Mouse (Mus musculus) MEL (cell line): Measurements from ENCODE around the gene Tmem231. TPM values are rescaled to one million over a fixed set of nuclear protein-coding genes. Genes with fewer than 3 reads are reported as not detected.

Source experiments
- DNase-seq: peaks from one replicate; pipeline ENCODE4 v3.0.0; 2011; ENCODE audit warnings: low read depth, low spot score
- H3K27ac ChIP-seq: 2 replicates; pipeline ENCODE4 v1.5.1; 2012; ENCODE audit warnings: low read depth, mild to moderate bottlenecking, control low read depth, low read length, moderate library complexity; ENCODE audit not compliant: control insufficient read depth
- H3K27me3 ChIP-seq, 2 experiments: fragments of 150-350 bp in 1 of 2; sonication (generic) in 1 of 2; 2 replicates each; pipeline ENCODE4 v1.6.1; 2012; ENCODE audit warnings: low read length in 2 of 2, mild to moderate bottlenecking in 2 of 2, improper control_type of control experiment in 1 of 2, moderate library complexity in 1 of 2; ENCODE audit not compliant: insufficient read depth in 2 of 2, control insufficient read depth in 1 of 2
- H3K36me3 ChIP-seq, 2 experiments: 2 replicates each; pipeline ENCODE4 v1.6.1; 2012 to 2014; ENCODE audit warnings: low read length in 2 of 2, improper control_type of control experiment in 1 of 2, inconsistent platforms in 1 of 2, mild to moderate bottlenecking in 1 of 2; ENCODE audit not compliant: insufficient read depth in 2 of 2, control insufficient read depth in 1 of 2
- H3K4me1 ChIP-seq, 2 experiments: fragments of 150-350 bp in 1 of 2; sonication (generic) in 1 of 2; 2 replicates each; pipeline ENCODE4 v1.6.1; 2012; ENCODE audit warnings: low read length in 2 of 2, improper control_type of control experiment in 1 of 2, mild to moderate bottlenecking in 1 of 2; ENCODE audit not compliant: insufficient read depth in 2 of 2, control insufficient read depth in 1 of 2
- H3K4me3 ChIP-seq, 2 experiments: fragments of 150-350 bp in 1 of 2; sonication (generic) in 1 of 2; 2 replicates each; pipeline ENCODE4 v1.5.1; 2012; ENCODE audit warnings: low read depth in 2 of 2, low read length in 2 of 2, mild to moderate bottlenecking in 2 of 2, moderate library complexity in 2 of 2, control low read depth in 1 of 2, improper control_type of control experiment in 1 of 2; ENCODE audit not compliant: control insufficient read depth in 1 of 2, insufficient read depth in 1 of 2
- H3K79me2 ChIP-seq: 2 replicates; pipeline ENCODE4 v1.6.1; 2012; ENCODE audit warnings: mild to moderate bottlenecking, low read length, moderate library complexity; ENCODE audit not compliant: control insufficient read depth, poor library complexity, insufficient read depth
- H3K9ac ChIP-seq: 2 replicates; pipeline ENCODE4 v1.6.1; 2012; ENCODE audit warnings: low read depth, mild to moderate bottlenecking, control low read depth, low read length, moderate library complexity; ENCODE audit not compliant: control insufficient read depth, poor library complexity, severe bottlenecking
- H3K9me3 ChIP-seq: fragments of 150-350 bp; sonication (generic); replicated peaks from 2 replicates; pipeline ENCODE4 v1.6.1; 2012; ENCODE audit warnings: mild to moderate bottlenecking, low read length, improper control_type of control experiment, moderate library complexity; ENCODE audit not compliant: insufficient read depth
- BHLHE40 ChIP-seq: IDR thresholded peaks from 2 replicates; pipeline ENCODE4 v1.6.1; 2012; ENCODE audit warnings: low read depth, mild to moderate bottlenecking, inconsistent platforms, low read length, improper control_type of control experiment, borderline replicate concordance
- CHD1 ChIP-seq: IDR thresholded peaks from 2 replicates; pipeline ENCODE4 v1.6.1; 2012; ENCODE audit warnings: low read depth, mild to moderate bottlenecking, inconsistent platforms, low read length, improper control_type of control experiment
- CHD2 ChIP-seq: IDR thresholded peaks from 2 replicates; pipeline ENCODE4 v1.6.1; 2011; ENCODE audit warnings: low read length, improper control_type of control experiment
- CTCF ChIP-seq, 3 experiments: IDR thresholded peaks in 2 of 3; conservative IDR thresholded peaks in 1 of 3; 2 replicates each; pipeline ENCODE4 v1.5.1; 2011 to 2012; ENCODE audit warnings: low read length in 3 of 3, low read depth in 2 of 3, mild to moderate bottlenecking in 2 of 3, improper control_type of control experiment in 1 of 3, inconsistent platforms in 1 of 3, mixed read lengths in 1 of 3, moderate library complexity in 1 of 3; ENCODE audit not compliant: control insufficient read depth in 1 of 3, insufficient read depth in 1 of 3, poor library complexity in 1 of 3, severe bottlenecking in 1 of 3
- ELF1 ChIP-seq: IDR thresholded peaks from 2 replicates; pipeline ENCODE4 v1.6.1; 2014; ENCODE audit warnings: low read depth, mild to moderate bottlenecking, inconsistent platforms, low read length, improper control_type of control experiment, moderate library complexity
- EP300 ChIP-seq, 2 experiments: IDR thresholded peaks; 2 replicates each; pipeline ENCODE4 v1.6.1; 2011; ENCODE audit warnings: improper control_type of control experiment in 2 of 2, low read length in 2 of 2, low read depth in 1 of 2, mild to moderate bottlenecking in 1 of 2
- GABPA ChIP-seq: IDR thresholded peaks from 2 replicates; pipeline ENCODE4 v1.6.1; 2012; ENCODE audit warnings: low read depth, mild to moderate bottlenecking, inconsistent platforms, low read length, improper control_type of control experiment, moderate library complexity
- GATA1 ChIP-seq: IDR thresholded peaks from 2 replicates; pipeline ENCODE4 v1.6.1; 2011; ENCODE audit warnings: low read depth, low read length, improper control_type of control experiment
- JUND ChIP-seq: IDR thresholded peaks from 2 replicates; pipeline ENCODE4 v1.6.1; 2011; ENCODE audit warnings: low read depth, mild to moderate bottlenecking, improper control_type of control experiment, low read length
- KAT2A ChIP-seq: conservative IDR thresholded peaks from 2 replicates; pipeline ENCODE4 v1.6.1; 2012; ENCODE audit warnings: low read depth, low read length, improper control_type of control experiment, inconsistent platforms
- MAFK ChIP-seq: IDR thresholded peaks from 2 replicates; pipeline ENCODE4 v1.6.1; 2011; ENCODE audit warnings: low read depth, mild to moderate bottlenecking, low read length, improper control_type of control experiment, borderline replicate concordance
- MEF2A ChIP-seq: IDR thresholded peaks from 2 replicates; pipeline ENCODE4 v1.6.1; 2014; ENCODE audit warnings: low read depth, mild to moderate bottlenecking, inconsistent platforms, low read length, improper control_type of control experiment; ENCODE audit not compliant: poor library complexity, insufficient replicate concordance, severe bottlenecking; ENCODE audit errors: extremely low read depth
- MXI1 ChIP-seq: IDR thresholded peaks from 2 replicates; pipeline ENCODE4 v1.6.1; 2011; ENCODE audit warnings: mild to moderate bottlenecking, low read depth, low read length, improper control_type of control experiment
- MYB ChIP-seq: IDR thresholded peaks from 2 replicates; pipeline ENCODE4 v1.6.1; 2011; ENCODE audit warnings: mild to moderate bottlenecking, low read depth, low read length, improper control_type of control experiment
- NELFE ChIP-seq: IDR thresholded peaks from 2 replicates; pipeline ENCODE4 v1.6.1; 2011; ENCODE audit warnings: low read depth, low read length, improper control_type of control experiment
- NRF1 ChIP-seq: IDR thresholded peaks from 2 replicates; pipeline ENCODE4 v1.6.1; 2014; ENCODE audit warnings: low read depth, mild to moderate bottlenecking, inconsistent platforms, low read length, improper control_type of control experiment, moderate library complexity; ENCODE audit not compliant: poor library complexity, insufficient read depth, severe bottlenecking
- POLR2A ChIP-seq, 2 experiments: IDR thresholded peaks; 2 replicates each; pipeline ENCODE4 v1.6.1; 2011 to 2012; ENCODE audit warnings: low read length in 2 of 2, mild to moderate bottlenecking in 2 of 2, control low read depth in 1 of 2, improper control_type of control experiment in 1 of 2, low read depth in 1 of 2, moderate library complexity in 1 of 2; ENCODE audit not compliant: control insufficient read depth in 1 of 2, insufficient read depth in 1 of 2, poor library complexity in 1 of 2
- POLR2AphosphoS5 ChIP-seq: IDR thresholded peaks from 2 replicates; pipeline ENCODE4 v1.6.1; 2012; ENCODE audit warnings: low read depth, borderline replicate concordance, mild to moderate bottlenecking, inconsistent platforms, low read length, moderate library complexity, mixed read lengths
- RCOR1 ChIP-seq: IDR thresholded peaks from 2 replicates; pipeline ENCODE4 v1.6.1; 2012; ENCODE audit warnings: low read depth, mild to moderate bottlenecking, inconsistent platforms, low read length, improper control_type of control experiment
- SIN3A ChIP-seq: IDR thresholded peaks from 2 replicates; pipeline ENCODE4 v1.6.1; 2012; ENCODE audit warnings: low read length, improper control_type of control experiment, inconsistent platforms
- SMC3 ChIP-seq: IDR thresholded peaks from 2 replicates; pipeline ENCODE4 v1.6.1; 2011; ENCODE audit warnings: low read depth, low read length, improper control_type of control experiment
- TAL1 ChIP-seq: IDR thresholded peaks from 2 replicates; pipeline ENCODE4 v1.6.1; 2012; ENCODE audit warnings: mild to moderate bottlenecking, inconsistent platforms, low read length, moderate library complexity, mixed read lengths
- TBP ChIP-seq: IDR thresholded peaks from 2 replicates; pipeline ENCODE4 v1.8.0; 2011; ENCODE audit warnings: low read depth, low read length, improper control_type of control experiment
- TCF12 ChIP-seq: IDR thresholded peaks from 2 replicates; pipeline ENCODE4 v1.6.1; 2014; ENCODE audit warnings: low read depth, mild to moderate bottlenecking, inconsistent platforms, low read length, improper control_type of control experiment, moderate library complexity
- UBTF ChIP-seq: IDR thresholded peaks from 2 replicates; pipeline ENCODE4 v1.6.1; 2012; ENCODE audit warnings: low read depth, mild to moderate bottlenecking, inconsistent platforms, low read length, improper control_type of control experiment, moderate library complexity, borderline replicate concordance; ENCODE audit not compliant: insufficient read depth
- USF1 ChIP-seq: IDR thresholded peaks from 2 replicates; pipeline ENCODE4 v1.6.1; 2014; ENCODE audit warnings: low read depth, mild to moderate bottlenecking, inconsistent platforms, low read length, improper control_type of control experiment, moderate library complexity
- USF2 ChIP-seq, 2 experiments: IDR thresholded peaks; 2 replicates each; pipeline ENCODE4 v1.6.1; 2011 to 2012; ENCODE audit warnings: improper control_type of control experiment in 2 of 2, low read length in 2 of 2, borderline replicate concordance in 1 of 2, inconsistent platforms in 1 of 2, low read depth in 1 of 2, mild to moderate bottlenecking in 1 of 2; ENCODE audit not compliant: insufficient read depth in 1 of 2
- ZC3H11A ChIP-seq: IDR thresholded peaks from 2 replicates; pipeline ENCODE4 v1.6.1; 2012; ENCODE audit warnings: low read depth, mild to moderate bottlenecking, inconsistent platforms, low read length, improper control_type of control experiment
- ZKSCAN1 ChIP-seq: IDR thresholded peaks from 2 replicates; pipeline ENCODE4 v1.6.1; 2012; ENCODE audit warnings: low read depth, mild to moderate bottlenecking, inconsistent platforms, low read length, improper control_type of control experiment, moderate library complexity
- ZMIZ1 ChIP-seq: IDR thresholded peaks from 2 replicates; pipeline ENCODE4 v1.6.1; 2012; ENCODE audit warnings: low read depth, mild to moderate bottlenecking, inconsistent platforms, low read length, improper control_type of control experiment, moderate library complexity
- polyA plus RNA-seq, 2 experiments: library from polyadenylated mRNA; stranded (reverse) in 1 of 2; unstranded in 1 of 2; fragments of >175 nt in 1 of 2; fragments of >200 nt in 1 of 2; gene quantifications; 2 replicates each; pipeline versions ENCODE4 v1.2.1 to v1.2.4; 2012; ENCODE audit warnings: low replicate concordance in 2 of 2, low read depth in 1 of 2; ENCODE audit not compliant: insufficient read length in 2 of 2, insufficient read depth in 1 of 2, missing spikeins in 1 of 2
- total RNA-seq: library from RNA; depleted of rRNA; stranded (reverse); fragments of 300-350 nt; gene quantifications from 2 replicates; pipeline ENCODE4 v1.2.3, GENCODE M21; 2012

Tmem231 gene
- total and polyA plus RNA-seq, 3 experiments: 0.85 to 2.5 TPM; not detected in 1

- Histone ChIP-seq H3K4me3 (no peak overlapping the region), H3K27me3 (no peaks in the 10 kb centered on the region), H3K27ac (no peak overlapping the region), H3K9ac (no peak overlapping the region), H3K36me3 (no peaks in the 10 kb centered on the region), H3K79me2 (no peaks in the 10 kb centered on the region), H3K4me1 (no peaks in the 10 kb centered on the region), H3K9me3 (no peaks in the 10 kb centered on the region)
- no peak for DNase-seq
- TF ChIP-seq TAL1: no peak
- TF ChIP-seq MXI1: no peak
- no peak for TF ChIP-seq POLR2AphosphoS5
- TF ChIP-seq TCF12: no peak
- no peak for TF ChIP-seq CHD1
- no peak for TF ChIP-seq CHD2
Observed at GRCm38 (mm10) chr8:111961330-111961729, 27.6 kb upstream of the Tmem231 start.

GRCm38 (mm10) chr8:111960591-111961321 lies 27.1 kb upstream of the Tmem231 start:
- no peaks in the 10 kb centered on the region for H3K36me3 ChIP-seq

GRCm38 (mm10) chr8:111957231-111957630 lies 23.6 kb upstream of the Tmem231 start:
- H3K79me2 ChIP-seq: no peaks in the 10 kb centered on the region
- no peak for TF ChIP-seq CTCF (IDR thresholded peaks at IDR 0.05 in 2 of 3, conservative IDR thresholded peaks at IDR 0.05 in 1 of 3; ENCODE audit: control insufficient read depth in 1 of 3, insufficient read depth in 1 of 3, low read depth in 2 of 3, low read length in 3 of 3, poor library complexity in 1 of 3, severe bottlenecking in 1 of 3)
- no peak for TF ChIP-seq UBTF
- no peak for TF ChIP-seq ZC3H11A
- no peak for TF ChIP-seq NRF1
- TF ChIP-seq USF2 (IDR thresholded peaks at IDR 0.05; ENCODE audit: borderline replicate concordance in 1 of 2, insufficient read depth in 1 of 2, low read depth in 1 of 2, low read length in 2 of 2): no peak
- TF ChIP-seq POLR2A (IDR thresholded peaks at IDR 0.05; ENCODE audit: control insufficient read depth in 1 of 2, insufficient read depth in 1 of 2, low read depth in 1 of 2, low read length in 2 of 2, poor library complexity in 1 of 2): no peak
- no peak for TF ChIP-seq JUND
- no peak for TF ChIP-seq MYB
- TF ChIP-seq RCOR1: no peak
- TF ChIP-seq MAFK: no peak
- no peak for TF ChIP-seq NELFE
- no peak for TF ChIP-seq ZKSCAN1
- no peak for TF ChIP-seq BHLHE40
- TF ChIP-seq SIN3A: no peak
- TF ChIP-seq MXI1: no peak
- no peaks in the 10 kb centered on the region for H3K9me3 ChIP-seq
- H3K4me1 ChIP-seq: no peaks in the 10 kb centered on the region
- H3K27ac ChIP-seq: no peak overlapping the region
- DNase-seq: no peak
- peaks cover 0 to 4% of the 10 kb centered on the region in 2 experiments; a peak in 3 of 4 replicates for H3K36me3 ChIP-seq
- H3K27me3 ChIP-seq: no peaks in the 10 kb centered on the region
- no peak overlapping the region for H3K4me3 ChIP-seq
- H3K9ac ChIP-seq: no peak overlapping the region

More at GRCm38 (mm10) chr8:111960591-111961321, 27.1 kb upstream of the Tmem231 start:
- H3K4me1 ChIP-seq: no peaks in the 10 kb centered on the region
- no peak overlapping the region for H3K4me3 ChIP-seq
- DNase-seq: no peak
- H3K9ac ChIP-seq: no peak overlapping the region
- no peaks in the 10 kb centered on the region for H3K27me3 ChIP-seq
- TF ChIP-seq GABPA (no peak), EP300 (IDR thresholded peaks at IDR 0.05; ENCODE audit: low read depth in 1 of 2, low read length in 2 of 2) (no peak), CHD1 (no peak), SIN3A (no peak), NELFE (no peak), MAFK (no peak), ZMIZ1 (no peak), KAT2A (no peak), USF1 (no peak), TAL1 (no peak), MEF2A (no peak), TBP (no peak), GATA1 (no peak), BHLHE40 (no peak), SMC3 (no peak), ZC3H11A (no peak), ELF1 (no peak)
- H3K9me3 ChIP-seq: no peaks in the 10 kb centered on the region
- H3K27ac ChIP-seq: no peak overlapping the region
- H3K79me2 ChIP-seq: no peaks in the 10 kb centered on the region
